Mouse (Mus musculus): ENCODE results near the gene Tmem33.

Gene Tmem33

DNA sequence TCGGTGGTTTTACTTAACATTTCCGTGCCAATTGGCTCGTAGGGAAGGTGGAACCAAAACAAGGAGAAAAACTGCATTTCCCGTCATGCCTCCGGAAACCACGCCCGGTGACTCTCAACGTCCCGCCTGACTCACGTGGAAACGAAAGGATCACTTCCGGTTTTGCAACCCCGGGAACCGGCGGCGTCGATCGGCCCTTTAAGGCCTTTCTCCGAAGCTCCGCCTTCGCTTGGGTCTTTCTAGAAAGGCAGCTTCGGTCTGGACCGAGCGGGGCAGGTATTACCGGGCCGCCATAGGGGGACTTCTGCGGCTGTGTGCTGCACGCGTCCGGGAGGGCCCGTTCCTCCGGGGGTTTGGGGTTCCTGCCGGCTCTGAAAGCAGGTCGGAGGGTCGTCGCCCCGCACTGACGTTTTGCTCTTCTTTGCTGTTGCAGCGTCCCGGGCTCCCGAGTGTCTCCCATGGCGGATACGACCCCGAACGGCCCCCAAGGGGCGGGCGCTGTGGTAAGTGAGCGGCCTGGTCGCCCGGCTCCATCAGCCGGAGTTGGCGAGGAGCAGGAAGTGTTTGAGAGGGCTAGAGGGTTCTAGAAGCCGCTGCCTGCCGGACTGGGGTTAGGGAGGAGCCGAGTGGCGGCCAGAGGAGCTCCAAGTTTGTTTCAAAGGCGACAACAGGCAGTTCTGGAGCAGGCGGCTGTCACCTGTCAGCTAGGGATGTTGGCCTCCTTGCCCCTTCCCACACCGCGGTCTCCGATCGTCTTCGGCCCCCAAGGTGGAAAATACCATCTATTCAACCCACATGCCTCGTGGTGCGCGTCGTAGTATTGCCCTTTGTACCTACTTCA is at the start of gene Tmem33:
Gene Tmem33 (plus strand): TSS at position 35 of the 841 bp plus-strand sequence.
- DNase-seq = peak; percentile 94

DNA sequence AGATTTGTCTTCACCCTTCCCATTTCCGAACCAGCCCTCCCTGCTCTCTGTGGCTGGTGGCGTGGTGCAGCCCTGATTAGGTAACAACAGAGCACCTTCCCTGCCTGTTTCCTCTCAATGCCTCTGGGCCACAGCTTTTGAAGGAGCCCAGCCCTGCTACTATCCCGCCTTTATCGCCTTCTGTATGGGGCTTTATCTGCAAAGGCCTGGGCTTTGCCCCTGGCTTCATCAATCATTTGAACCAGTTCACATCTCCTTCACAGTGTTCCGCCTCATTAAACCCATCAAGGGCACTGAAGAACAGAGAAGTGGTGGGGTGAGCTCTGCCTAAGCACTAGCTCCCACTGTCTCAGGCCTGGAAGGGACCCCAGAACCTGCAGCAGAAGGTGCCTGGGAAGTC is 47.2 kb upstream of the Tmem33 start:
- no peak for DNase-seq

DNA sequence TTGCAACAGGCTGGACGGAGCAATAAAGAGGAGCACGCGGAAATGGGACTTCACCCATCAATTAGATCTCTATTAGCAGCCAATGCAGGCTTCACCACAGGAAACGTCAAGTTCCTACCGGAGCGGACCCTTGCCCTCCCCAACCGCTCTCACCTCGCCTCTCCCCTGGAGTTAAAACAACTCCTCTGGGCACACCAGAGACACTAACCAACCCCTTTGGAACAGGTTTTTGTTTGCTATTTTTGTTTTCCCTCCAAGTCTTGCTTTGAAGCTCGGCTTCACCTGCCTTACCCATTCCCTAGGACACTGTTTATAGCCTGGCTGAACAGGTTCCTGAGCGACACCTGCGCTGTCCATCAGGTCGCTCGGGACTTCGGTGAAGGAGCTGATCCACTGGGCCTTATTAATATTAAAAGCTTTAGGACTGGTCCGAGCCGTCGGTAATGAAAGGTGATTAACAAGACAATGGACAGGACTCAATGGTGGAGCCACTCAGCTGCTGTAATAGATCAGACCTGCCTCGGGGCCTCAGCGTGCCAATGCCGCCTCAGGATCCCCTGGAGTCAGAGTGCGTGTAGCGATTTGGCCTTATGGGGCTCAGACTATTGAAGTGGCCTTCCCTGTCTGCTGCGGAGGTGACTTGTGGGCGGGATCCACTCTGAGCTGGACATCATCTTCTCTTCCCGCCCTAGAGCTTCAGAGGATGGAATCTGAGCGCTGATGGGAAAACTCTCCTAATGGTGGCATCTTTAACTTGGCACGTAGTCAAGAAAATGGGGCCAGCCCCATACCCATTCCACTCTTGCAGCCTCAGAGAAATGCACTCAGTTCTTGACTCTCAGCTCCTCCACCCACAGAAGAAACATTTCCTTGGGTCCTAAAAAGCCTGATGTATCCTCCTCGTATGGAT is 45.0 kb upstream of the Tmem33 start:
- DNase-seq = no peak

DNA sequence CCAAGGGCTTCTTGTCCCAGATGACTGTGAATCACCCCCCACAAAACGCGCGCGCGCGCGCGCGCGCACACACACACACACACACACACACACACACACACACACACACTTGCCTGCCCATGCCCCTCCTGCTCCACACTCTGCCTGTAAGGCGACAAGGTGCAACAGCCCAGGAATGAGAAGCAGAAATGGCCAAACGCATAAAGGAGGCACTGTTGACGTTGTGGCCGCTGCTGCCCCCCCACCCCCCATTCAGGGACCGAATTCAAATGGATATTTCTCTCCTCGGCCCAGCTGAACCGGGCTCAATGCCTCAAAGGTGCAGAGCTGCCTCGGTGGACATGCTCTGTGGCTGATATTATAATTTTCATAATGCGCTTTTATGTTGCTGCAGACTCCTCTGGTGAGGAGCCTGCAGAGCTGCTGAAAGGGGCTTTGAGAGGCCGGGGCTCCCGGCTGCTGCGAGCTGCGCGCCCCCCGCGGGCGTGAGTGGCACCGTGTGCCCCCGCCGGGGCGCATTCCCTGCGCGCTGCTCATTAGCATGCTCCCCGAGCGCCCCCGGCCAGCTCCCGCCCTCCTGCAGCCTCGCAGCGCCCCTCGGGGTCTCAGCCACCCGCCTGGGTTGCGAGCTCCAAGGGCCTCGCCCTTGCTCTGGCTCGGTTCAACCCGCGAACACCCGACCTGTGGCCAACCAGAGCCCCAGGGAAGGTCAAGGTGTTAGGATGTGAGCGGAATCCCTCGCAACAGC is 44.2 kb upstream of the Tmem33 start:
- no peak for DNase-seq

DNA sequence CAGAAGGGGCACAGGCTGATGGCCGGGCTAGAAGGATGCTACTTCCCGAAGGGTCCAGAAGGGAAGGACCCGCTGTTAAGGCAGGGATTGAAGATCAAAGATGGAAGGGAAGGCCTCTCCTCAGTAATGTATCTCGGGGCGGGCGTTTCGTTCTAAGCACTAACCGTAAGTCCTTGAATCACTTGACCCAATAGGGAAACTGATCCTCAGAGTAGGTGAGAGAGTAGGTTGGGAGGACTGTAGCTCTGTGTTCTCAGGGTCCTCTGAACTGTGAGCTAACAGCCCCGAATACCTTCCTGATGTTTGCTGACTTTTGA is 43.6 kb upstream of the Tmem33 start:
- DNase-seq = no peak

DNA sequence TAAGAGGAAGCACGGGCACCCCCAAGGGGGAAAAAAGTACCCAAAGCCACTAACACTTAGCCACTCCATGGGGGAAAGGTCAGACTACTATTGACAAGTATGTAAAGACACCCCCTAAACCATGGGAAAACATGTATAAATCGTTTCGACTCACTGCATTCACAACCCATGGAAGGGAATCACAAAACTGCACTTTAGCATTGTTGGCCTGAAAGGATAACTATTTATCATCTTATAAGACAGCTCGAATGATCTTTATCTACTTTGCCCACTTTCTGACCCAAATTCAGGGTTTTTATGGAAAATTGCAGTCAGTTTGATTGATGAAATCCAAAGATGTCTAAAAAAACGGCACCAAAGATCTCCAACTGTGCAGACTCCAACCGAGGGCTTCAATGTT is 38.5 kb upstream of the Tmem33 start:
- no peak for DNase-seq

DNA sequence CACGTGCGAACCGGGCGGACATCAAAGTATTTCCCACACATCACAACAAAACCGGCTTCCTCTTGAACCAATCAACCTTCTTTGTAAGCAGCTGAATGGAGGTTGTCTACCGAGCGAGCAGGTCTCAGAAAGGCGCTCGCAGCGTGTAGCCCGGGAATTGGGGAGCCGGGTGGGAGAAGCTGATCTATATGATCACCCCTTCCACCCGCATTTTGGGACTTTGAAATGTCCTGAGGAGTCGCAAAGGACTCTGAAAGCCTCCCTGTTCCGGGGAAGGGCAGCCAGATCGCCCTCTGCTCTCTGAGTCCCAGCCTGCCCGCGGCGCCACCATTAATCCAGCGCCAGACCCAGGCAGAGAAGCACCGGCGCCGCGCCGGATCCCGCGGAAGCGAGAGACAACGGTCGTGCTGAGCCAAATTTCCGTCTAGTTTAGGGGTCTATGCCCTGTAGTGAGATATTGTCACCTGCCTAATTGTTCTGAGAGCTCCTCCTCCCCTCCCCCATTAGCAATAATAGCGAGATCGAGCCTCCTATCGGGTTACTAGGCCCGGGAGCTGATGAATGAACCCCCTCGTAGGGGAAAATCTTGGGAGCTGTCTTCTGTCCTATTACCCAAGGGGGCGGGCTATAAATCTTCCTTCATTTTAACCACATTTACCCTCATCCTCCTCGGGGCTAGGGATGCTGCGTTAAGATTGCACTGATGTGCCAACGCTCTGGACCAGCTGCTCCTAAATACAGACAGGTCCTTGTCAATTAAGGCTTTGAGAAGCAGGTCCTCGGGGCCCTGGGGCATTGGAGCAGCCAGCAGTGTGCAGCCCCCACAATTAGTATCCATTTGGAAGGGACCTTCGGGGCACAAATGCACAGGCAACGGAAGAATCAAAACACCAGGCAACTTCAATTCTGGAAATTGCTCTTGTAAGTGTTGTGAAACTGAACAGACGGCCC is 37.6 kb upstream of the Tmem33 start:
- peak; percentile 54 for DNase-seq

DNA sequence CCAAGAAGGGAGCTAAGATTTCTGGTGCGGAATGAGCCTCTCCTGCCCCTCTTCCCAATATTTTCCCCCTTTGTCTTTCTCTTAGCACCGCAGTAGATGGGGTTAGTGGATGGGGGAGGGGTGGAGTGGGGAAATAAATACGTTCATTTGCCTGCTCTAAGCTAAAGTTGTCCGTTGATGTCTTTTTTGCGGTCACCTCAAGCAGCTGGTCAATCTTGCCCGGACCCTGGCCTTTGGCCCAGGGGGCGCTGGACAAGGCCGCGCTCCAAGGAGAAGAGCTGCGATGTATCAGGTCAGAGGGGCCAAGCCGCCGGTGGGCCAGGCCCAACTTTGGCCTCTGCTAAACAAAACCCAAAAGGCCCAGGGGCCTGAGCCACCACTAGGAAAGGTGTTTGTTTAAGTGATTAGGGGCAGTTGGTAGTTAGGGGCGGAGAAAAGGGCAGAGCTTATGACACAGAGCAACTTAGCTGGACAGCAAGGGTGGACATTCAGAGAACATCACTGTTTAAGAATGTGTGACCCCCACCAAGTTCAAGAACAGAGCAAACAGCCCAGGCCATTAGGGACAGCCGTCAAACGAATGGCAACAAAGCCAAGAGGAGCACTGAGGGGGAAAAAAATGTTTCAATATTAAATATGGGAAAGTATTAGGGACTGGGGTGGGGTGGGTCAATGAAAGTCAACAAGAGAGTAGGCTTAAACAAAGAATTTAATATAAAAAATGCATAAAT is 36.8 kb upstream of the Tmem33 start:
- DNase-seq = no peak

DNA sequence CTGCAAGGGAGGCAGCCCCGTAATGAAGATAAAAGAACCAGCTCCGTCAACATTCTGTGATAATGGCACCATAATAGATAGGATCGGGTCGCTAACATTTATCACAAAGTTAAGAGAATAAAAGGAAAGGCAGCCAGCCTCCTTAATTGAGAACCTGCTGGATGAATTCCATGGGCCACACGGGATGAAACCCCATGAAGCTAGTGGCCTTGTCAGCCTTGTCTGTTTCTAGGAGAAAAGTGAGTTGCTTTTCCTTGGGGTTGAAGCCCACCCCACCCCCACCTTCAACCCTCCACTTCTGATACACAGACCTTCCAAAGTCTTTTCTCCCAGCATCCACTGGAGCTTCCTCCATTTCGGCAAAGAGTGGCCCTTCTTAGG is 36.3 kb upstream of the Tmem33 start:
- no peak for DNase-seq

DNA sequence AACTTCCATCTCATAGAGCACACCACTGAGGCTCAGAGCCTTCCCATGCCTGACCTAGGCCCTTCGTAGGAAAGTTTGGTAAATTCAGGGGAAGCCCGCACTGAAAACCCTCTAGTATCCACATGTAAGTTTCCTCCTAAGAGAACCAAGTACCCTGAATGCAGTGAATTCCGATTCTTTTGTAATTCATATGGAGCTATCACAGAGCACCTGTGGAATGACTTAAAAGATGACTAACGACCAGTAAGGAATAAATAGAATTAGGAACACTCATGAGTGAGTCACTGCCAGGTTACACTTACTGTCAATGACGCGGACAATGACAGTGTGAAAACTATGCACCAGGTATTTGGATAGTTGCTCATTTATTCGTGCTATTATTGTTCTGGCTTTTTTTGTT is 34.6 kb upstream of the Tmem33 start:
- DNase-seq = no peak

DNA sequence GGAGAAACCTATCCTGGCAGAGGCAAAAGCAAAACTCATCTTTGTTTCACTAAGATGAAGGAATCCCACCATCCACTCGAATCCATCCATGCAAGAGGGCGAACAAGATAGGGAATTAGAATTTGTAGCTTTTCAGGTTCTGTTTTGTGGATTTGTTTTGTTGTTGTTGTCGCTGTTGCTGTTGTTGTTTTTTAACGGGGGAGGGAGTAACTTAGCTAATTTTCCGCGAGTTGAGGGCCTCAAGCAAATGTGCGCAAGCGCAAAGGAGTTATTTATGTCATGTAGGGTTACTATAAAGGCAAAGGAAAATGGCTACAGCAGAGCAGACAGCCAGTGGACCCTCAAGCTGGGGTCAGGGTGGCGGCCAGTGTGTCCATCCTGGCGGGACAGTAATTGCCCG is 33.1 kb upstream of the Tmem33 start:
- no peak for DNase-seq

DNA sequence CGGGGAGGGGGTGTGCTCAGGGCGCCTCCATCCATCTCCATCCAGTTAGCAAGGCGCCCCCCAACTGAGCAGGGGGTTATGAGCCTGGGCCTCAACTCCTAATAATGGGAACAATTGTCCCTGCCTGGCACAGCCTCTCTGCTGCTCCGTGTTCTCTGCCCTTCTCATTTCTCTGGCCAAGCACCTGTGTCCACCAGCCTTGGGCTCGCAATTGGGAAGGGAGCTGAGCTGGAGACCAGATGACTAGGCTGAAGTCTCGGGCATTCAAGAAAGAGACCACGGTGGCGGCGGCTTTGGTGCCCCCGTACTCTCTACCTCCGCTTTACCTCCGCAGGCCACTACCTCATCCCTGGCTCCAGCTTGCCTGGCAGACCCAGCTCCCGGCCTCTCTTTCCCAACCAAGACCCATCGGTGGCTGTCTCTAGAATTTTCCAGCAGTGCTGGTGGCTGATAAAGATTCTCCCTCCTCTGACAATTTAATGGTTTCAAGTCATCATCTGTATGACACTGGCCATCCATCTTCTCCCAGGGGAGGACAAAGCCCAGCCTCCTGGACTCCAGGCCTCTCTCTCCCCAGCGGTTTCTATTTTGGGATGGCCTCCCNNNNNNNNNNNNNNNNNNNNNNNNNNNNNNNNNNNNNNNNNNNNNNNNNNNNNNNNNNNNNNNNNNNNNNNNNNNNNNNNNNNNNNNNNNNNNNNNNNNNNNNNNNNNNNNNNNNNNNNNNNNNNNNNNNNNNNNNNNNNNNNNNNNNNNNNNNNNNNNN is 32.5 kb upstream of the Tmem33 start:
- no peak for DNase-seq

DNA sequence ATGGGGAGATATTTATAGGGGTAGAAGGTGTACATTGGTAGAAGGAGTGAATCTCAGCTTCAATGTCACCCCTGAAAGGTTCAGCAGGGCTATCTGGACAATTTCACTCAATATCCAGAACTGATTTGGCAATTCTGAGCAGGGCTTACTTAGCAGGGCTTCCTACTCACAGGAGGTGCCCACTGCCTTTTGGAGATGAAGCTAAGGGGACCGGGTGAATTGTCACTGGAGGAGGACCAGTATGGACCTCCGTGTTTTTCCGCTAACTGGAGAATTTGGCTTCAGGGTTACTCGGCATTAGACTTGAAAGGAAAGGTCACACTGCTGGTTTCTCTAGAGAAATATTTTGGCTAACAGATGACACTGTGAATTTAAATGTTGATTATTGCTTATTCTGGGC is 25.7 kb upstream of the Tmem33 start:
- no peak for DNase-seq

DNA sequence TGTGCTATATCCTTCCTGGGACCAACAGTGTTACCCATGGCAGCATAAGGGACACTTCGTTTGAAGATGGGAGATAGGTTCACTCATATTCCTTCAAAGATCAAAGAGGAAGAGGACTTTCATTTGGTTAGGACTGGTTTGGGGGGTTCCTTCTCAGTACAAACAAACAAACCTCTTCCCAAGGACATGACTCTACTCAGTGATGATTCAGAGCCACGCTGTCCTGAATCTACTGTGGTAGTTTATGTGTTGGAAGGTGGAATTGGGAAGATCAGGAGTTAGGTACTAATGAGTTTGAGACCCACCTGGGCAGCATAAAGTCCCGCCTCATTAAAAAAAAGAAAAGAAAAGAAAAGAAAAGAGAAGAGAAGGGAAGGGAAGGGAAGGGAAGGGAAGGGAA is 24.9 kb upstream of the Tmem33 start:
- DNase-seq = no peak

DNA sequence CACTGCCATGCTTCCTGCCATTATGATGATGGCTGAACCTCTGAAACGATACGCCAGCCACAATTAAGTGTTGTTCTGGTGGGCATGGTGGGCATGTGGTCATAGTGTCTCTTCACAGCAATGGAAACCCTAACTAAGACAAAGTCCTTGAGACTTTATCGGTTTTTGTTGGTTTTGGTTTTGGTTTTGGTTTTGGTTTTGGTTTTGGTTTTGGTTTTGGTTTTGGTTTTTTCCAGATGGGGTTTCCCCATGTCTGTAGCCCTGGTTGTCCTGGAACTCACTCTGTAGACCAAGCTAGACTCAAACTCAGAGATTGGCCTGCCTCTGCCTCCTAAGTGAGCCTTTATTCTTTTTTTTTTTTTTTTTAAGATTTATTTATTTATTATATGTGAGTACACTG is 23.8 kb upstream of the Tmem33 start:
- no peak for DNase-seq

DNA sequence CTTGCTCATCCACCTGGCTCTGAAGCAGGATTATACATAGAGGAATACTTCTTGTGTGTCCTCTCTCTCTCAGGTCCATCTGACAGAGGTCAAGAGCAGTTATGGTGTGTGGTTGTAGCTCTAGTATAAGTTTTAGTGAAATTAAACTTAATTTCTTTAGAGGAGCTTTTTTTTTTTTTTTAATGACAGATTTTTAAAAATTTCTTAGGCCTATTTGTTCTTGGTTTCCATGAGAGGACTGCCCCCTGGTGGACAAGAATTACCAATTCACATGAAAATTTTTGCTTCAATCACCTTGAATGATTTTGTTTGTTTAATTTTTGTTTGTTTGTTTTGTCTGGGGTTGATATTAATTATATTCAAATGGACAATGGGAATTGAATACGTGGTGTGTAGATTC is 22.1 kb upstream of the Tmem33 start:
- peak; percentile 64 to 78 for DNase-seq

DNA sequence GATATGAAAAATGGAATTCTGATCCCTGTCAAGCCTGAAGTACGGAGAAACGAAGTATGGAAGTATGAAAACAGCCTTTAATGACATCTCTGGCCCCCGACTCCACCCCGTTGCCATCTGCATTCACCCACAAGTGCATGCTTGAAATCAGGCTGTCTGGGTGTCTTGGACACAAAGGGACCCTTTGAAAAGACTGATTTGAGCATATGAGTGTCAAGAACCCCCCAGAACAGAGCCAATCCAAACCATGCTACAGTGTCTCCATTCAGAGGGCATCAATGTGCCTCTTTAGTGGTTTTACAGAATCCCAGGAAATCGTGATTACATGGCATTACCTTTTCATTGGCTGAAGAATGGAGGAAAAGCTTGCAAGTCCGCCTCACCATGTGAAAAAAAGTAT is 18.7 kb upstream of the Tmem33 start:
- DNase-seq = no peak

DNA sequence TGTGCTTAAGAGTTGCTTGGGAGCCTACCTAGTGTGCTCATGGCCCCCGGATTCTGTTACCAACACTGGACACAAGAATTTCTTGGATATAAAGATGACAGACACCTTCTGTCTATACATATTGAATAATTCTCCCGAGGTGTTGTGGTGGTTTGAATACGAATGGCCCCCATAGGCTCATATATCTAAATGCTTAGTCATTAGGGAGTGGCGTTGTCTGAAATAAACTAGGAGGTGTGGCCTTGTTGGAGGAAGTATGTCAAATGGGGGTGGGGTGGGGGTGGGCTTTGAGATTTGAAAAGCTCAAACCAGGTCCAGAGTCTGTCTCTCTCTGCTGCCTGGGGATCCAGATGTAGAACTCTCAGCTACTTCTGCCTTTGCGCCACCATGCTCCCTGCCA is 17.1 kb upstream of the Tmem33 start:
- no peak for DNase-seq

DNA sequence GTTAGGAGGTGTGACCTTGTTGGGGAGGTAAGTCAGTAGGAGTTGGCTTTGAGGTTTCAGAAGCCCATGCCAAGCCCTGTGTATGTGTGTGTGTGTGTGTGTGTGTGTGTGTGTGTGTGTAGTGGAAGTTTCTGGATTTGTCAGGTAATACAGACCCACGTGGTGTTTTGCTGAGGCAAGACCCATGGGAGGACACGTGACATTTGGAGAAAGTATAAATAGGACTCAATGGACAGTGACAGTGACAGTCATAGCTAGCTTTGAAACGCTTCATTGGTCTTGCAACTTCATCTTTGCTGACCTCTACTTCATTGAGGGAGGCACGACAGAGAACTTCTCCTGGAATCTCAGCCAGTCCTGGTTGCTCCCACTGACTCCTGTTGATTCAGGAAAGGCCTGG is 8.1 kb upstream of the Tmem33 start:
- DNase-seq = no peak

DNA sequence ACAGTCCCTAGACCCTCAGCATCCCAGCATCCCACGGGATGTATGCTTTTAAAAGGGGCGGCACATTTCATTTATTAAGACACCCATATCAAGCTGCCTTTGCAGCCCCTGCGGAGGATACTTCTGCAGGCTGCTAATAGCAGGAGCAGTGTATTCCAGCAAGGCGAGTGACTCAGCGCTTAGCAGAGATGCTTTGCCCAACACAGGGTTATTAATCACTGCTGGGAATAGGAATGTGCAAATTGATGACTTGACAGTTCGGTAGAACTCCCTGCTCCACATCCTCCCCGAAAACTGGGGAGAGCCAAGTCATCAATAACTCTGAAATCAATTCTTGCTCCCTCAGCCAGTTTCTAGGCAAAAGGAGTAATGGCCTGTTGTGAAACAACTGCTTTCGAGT is 4.7 kb upstream of the Tmem33 start:
- no peak for DNase-seq

DNA sequence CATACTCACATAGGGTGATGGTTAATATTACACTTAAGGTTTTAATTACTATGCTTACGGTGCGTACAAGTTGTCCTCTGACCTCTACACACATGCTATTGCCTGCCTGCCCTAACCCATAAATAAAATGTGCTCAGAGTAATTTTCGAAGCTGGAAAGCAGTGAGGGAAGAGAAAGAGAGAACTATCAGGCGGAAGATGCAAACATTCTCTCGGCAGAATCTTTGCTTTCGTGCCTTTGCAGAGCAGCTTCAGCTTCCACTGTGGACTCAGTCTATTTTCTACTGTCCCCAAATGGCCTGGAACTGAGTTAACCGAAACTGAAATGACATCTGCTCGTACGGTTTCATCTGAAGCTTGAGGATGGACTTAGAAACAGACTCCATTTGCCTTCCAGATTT is 1.9 kb upstream of the Tmem33 start:
- no peak for DNase-seq

Measured in cerebellum, postnatal 10 days (tissue).